Mouse (Mus musculus): Measurements from ENCODE around the gene Mob3a.

The Mob3a gene

GRCm38 (mm10) chr10:80701721-80702535 lies at the start of gene Mob3a, which contains the start of gene Izumo4:
Gene Mob3a (minus strand): TSS chr10:80701977.
Gene Izumo4 (plus strand): TSS chr10:80702184.
- peak; percentile 96 to 100 for DNase-seq (ENCODE audit: low spot score in 2 of 2)

DNA sequence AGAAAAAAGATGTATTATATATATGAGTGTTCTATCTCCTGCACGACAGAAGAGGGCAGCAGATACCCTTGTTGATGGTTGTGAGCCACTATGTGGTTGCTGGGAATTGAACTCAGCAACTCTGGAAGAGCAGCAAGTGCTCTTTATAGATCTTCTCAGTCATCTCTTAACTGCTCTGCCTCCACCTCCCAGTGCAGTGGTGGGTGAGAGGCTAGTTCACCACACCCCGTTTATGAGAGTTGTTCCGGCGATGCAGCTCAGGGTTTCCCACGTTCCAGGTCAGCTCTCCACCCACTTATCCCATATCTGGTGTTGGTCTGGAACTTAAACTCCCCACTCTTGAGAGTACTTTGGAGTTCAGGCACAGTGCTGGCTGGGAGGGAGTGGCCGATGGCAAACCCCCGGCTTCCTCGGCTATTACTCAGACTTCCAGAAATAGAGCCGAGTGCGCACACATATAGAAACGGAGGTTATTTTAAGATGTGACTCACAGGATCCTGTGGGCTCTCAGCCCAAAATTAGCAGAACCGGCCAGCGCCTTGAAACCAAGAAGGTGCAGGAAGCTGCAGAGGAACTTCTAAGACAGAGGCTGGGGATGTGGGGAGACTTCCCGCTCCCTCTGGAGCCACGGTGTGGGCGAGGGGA lies 49.5 kb upstream of the Mob3a start:
- peak in 1 of 2 experiments; percentile 75 for DNase-seq (ENCODE audit: low spot score in 2 of 2)

DNA sequence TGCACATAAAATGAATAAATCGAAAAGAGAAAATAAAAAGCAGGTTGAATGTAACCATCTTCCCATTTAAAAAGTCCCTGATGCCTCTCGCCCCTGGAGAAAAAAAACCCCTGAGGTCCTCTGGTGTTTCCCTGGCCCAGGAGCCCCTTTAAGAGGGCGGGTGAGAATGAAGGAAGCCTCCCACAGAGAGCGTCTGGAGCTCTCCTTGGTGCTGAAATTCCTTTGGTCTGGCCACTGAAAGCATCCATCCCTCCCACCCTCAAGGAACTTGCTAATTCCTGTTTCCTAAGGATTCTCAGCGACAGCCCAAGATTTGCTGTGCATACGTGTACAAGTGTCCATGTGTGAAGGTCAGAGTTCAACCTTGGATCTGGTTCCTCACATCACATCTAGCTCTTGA lies 46.8 kb upstream of the Mob3a start:
- peak in 1 of 2 experiments; percentile 20 for DNase-seq (ENCODE audit: low spot score in 2 of 2)

GRCm38 (mm10) chr10:80747410-80747809 lies 45.6 kb upstream of the Mob3a start:
- DNase-seq (ENCODE audit: low spot score in 2 of 2): peak in 1 of 2 experiments; percentile 56

- no peak for DNase-seq (ENCODE audit: low spot score in 2 of 2)
Observed at GRCm38 (mm10) chr10:80744262-80744661, 42.5 kb upstream of the Mob3a start.

- peak; percentile 96 to 97 for DNase-seq (ENCODE audit: low spot score in 2 of 2)
Observed at GRCm38 (mm10) chr10:80742180-80742978, 40.6 kb upstream of the Mob3a start, which contains the start of gene Ap3d1. Gene Ap3d1 (minus strand): TSS chr10:80742264.

DNA sequence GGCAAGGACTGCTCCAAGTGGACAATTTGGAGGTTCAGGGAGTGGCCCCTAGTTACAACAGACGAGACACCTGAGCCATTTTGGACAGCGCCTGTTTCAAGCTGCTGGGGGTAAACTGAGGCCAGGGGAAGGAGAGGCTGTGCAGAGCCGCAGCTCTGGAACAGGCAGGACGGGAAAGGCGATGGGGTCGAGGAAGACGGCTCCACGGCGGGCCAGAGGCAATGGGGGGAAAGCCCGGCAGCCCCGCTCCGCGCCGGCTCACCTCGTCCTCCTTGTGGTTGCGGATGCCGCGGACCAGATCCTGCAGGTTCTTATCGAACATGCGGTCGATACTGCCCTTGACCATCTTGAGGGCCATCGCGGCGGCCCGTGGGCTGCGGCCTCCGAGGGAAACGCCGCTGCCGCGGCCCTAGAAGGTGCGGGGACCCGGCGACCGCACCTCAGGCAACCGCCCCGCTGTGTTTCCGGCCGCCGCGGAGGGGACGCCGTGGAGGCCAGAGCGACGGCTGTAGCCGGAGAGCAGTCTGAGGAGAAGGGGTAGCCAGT lies 39.9 kb upstream of the Mob3a start:
- no peak for DNase-seq (ENCODE audit: low spot score in 2 of 2)

DNA sequence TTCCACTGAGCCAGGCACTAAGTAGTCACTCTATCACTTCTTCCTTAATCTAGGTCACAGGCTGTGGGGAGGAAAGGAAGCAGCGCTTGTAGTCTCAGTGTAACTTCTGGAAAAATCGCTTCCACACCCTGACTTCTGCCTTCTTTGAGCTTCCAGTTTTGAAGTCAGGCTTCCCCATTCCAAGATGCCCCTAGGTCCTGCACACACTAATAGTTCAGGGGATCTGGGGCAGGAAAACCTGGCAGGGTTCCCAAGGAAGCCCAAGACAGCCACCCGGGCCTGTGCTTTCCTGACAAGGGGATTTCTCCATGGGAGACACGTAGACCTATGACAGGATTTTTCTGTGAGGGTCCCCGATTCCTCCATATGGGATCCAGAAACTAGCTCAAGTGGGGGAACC lies 39.4 kb upstream of the Mob3a start:
- DNase-seq (ENCODE audit: low spot score in 2 of 2): no peak

GRCm38 (mm10) chr10:80738657-80739056 lies 36.9 kb upstream of the Mob3a start:
- DNase-seq (ENCODE audit: low spot score in 2 of 2): no peak

DNA sequence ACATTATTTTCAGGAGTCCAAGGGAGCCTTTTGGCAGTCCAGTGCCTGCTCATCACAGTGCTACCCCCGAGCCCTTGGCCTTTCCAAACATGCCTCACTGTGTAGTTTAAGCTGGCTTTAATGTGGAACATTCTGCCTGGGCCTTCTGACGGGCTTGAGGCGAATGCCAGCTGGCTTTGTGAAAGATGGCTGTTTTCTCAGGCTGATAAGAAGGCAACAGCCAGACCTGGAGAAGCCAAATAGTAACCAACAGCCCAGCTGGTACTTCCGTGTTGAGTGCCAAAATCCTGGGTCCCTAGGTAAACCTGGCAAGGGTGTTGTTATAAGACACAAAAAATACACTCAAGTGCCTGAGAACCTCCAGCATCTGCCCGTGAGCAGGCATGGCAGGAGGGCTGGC lies 35.0 kb upstream of the Mob3a start:
- no peak for DNase-seq (ENCODE audit: low spot score in 2 of 2)

- DNase-seq (ENCODE audit: low spot score in 2 of 2): no peak
Observed at GRCm38 (mm10) chr10:80732611-80733101, 30.9 kb upstream of the Mob3a start.

DNA sequence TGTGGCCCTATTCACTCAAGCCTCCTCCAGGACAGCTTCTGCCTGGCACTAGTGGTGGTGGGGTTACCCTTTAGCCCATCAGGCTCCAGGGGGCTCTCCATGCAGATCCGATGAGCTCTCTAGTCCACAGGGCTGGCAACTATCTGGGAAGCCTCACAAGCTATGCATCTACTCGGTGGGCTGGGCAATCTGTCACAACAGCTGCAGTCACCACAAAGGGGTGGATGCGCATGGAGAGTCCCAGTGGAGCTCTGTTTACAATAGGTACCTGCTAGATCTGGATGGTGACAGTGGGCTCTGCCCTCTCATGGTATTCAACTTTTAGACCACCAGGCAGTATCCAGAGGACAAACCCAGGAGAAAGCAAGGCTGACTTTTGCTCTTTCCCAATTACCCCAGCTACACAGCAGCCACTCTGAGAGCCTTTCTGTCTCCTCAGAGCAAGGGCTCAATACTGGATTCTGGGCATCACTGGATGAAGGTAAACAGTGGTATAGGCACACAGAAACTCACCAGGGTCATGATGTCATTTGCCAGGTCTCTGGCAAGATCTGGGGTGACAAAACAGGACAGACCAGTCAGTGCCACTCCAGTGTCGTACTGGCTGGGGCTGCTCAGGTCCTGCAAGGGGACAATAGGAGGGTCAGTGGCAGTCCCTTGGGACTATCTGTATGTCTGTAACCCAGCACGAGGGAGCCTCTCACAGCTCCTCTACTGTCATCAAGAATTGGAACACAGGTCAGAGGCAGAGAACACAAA lies 25.8 kb upstream of the Mob3a start:
- peak in 1 of 2 experiments; percentile 20 for DNase-seq (ENCODE audit: low spot score in 2 of 2)

DNA sequence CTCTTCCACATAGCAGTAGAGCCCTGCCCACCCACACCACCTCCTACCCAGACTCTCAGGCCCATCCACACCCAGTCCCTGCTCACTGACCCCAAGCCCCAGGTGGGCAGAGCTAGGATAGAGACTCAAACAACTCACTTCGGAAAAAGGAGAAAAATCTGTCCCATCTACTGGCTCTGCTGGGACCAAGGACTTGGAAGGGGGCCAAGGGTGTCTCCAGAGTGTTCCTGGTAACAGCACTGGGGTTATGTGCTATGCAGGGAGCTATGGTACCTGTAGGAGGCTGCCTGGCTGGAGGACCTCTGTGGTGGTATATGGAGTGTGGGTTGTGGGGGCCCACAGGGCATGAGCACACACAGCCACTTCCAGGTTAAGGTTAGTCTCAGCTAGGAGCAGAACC lies 15.5 kb upstream of the Mob3a start:
- DNase-seq (ENCODE audit: low spot score in 2 of 2): no peak

- no peak for DNase-seq (ENCODE audit: low spot score in 2 of 2)
Observed at GRCm38 (mm10) chr10:80710834-80711233, 9.1 kb upstream of the Mob3a start.

DNA sequence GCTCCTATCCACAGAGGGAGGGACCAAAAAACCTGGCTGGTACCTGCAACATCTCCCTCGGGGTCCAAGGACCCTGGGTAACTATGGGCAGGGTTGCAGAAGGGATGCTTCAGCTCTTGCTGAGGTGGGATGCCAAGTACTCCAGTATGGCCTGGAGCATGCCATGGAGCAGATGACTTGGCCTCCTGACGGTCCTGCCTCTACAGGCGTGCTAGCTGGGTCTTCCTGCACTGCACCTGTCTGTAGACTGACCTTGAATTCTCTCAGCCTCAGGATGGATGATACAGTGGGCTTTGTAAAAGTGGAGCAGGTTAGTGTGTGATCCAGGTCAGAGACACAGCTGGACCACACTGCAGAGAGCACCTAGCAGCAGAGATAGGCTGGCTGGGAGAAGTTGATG lies 3.7 kb upstream of the Mob3a start:
- DNase-seq (ENCODE audit: low spot score in 2 of 2): no peak

GRCm38 (mm10) chr10:80705033-80705432 lies 3.3 kb upstream of the Mob3a start:
- no peak for DNase-seq (ENCODE audit: low spot score in 2 of 2)

- no peak for DNase-seq (ENCODE audit: low spot score in 2 of 2)
Observed at GRCm38 (mm10) chr10:80704418-80704817, 2.6 kb upstream of the Mob3a start.

GRCm38 (mm10) chr10:80703643-80704042 lies 1.9 kb upstream of the Mob3a start:
- DNase-seq (ENCODE audit: low spot score in 2 of 2): no peak

GRCm38 (mm10) chr10:80702536-80703390 lies 986 bp upstream of the Mob3a start:
- peak; percentile 93 to 95 for DNase-seq (ENCODE audit: low spot score in 2 of 2)

- DNase-seq (ENCODE audit: low spot score in 2 of 2): no peak
Observed at GRCm38 (mm10) chr10:80700732-80701131, 1.0 kb downstream of the Mob3a start.
